ENCODE assay signal across 23 mouse cellular contexts in genomic region chr11:20237018-20237417, GRCm38 (mm10).
"Had no signal": no experiment of that assay in that cellular context is flagged by ENCODE, and none has a peak within 500 bp of the region (broad histone marks: within the 10 kb centered on the region; RNA-seq: fewer than 3 reads in every experiment).

No protein-coding gene starts in this region.

- H3K27ac ChIP-seq: kidney, postnatal 0 days; layer of hippocampus, adult 2 months; limb, embryonic 10.5 days; limb, embryonic 13.5 days; liver, embryonic 12.5 days; liver, embryonic 15.5 days; lung, embryonic 15.5 days; neural tube, embryonic 13.5 days; stomach, embryonic 15.5 days had no signal

- H3K27me3 ChIP-seq: limb, embryonic 13.5 days; liver, embryonic 12.5 days; liver, embryonic 15.5 days; lung, embryonic 15.5 days; neural tube, embryonic 13.5 days; stomach, embryonic 15.5 days had no signal

- ATAC-seq: liver, embryonic 12.5 days had no signal

- H3K4me1 ChIP-seq: liver, embryonic 12.5 days; lung, embryonic 15.5 days; stomach, embryonic 15.5 days had no signal

- DNase-seq: kidney, adult 2 months; kidney, postnatal 25 days; layer of hippocampus, adult 9-11 months; liver; lung, adult 18-20 months; lung, postnatal 14 days; lung, postnatal 4 days; midbrain, embryonic 14.5 days; retina, postnatal 1 day; right cerebral cortex, postnatal 25 days; spleen, adult 18-20 months; thymus, adult 18-20 months; thymus, postnatal 4 days had no signal

- H3K9me3 ChIP-seq: limb, embryonic 10.5 days; limb, embryonic 13.5 days; liver, embryonic 12.5 days; liver, embryonic 15.5 days; lung, embryonic 15.5 days; neural tube, embryonic 13.5 days; stomach, embryonic 15.5 days had no signal

- H3K4me2 ChIP-seq: limb, embryonic 13.5 days; liver, embryonic 12.5 days; liver, embryonic 15.5 days; lung, embryonic 15.5 days; midbrain, embryonic 11.5 days; neural tube, embryonic 13.5 days; stomach, embryonic 15.5 days had no signal

- H3K4me3 ChIP-seq: layer of hippocampus, adult 2 months; limb, embryonic 10.5 days; limb, embryonic 13.5 days; liver, embryonic 12.5 days; liver, embryonic 15.5 days; lung, embryonic 15.5 days; neural tube, embryonic 13.5 days; stomach, embryonic 15.5 days had no signal

- H3K9ac ChIP-seq: limb, embryonic 13.5 days; liver, embryonic 12.5 days; liver, embryonic 15.5 days; lung, embryonic 15.5 days; neural tube, embryonic 13.5 days; stomach, embryonic 15.5 days had no signal
